Mouse (Mus musculus): Measurements from ENCODE around the gene Tmem229b. TPM values are rescaled to one million over a fixed set of nuclear protein-coding genes. Genes with fewer than 3 reads are reported as not detected.
A peak's percentile ranks its signal among the peaks of the same experiment; 100 is the strongest.

Tmem229b gene
- total and polyA plus RNA-seq, 3 experiments: 13.8 to 20.5 TPM; not detected in 1

GRCm38 (mm10) chr12:78977552-78977951 is 29.9 kb downstream of the Tmem229b start:
- Histone ChIP-seq H3K9ac (ENCODE audit: control insufficient read depth, low read depth, low read length, poor library complexity, severe bottlenecking) (no peak overlapping the region), H3K9me3 (replicated peaks; ENCODE audit: insufficient read depth, low read length) (no peaks in the 10 kb centered on the region), H3K27me3 (ENCODE audit: control insufficient read depth in 1 of 2, insufficient read depth in 2 of 2, low read length in 2 of 2) (no peaks in the 10 kb centered on the region), H3K4me3 (ENCODE audit: control insufficient read depth in 1 of 2, insufficient read depth in 1 of 2, low read depth in 2 of 2, low read length in 2 of 2) (no peak overlapping the region), H3K4me1 (ENCODE audit: control insufficient read depth in 1 of 2, insufficient read depth in 2 of 2, low read length in 2 of 2) (peaks cover 20 to 36% of the 10 kb centered on the region in 2 experiments), H3K79me2 (ENCODE audit: control insufficient read depth, insufficient read depth, low read length, poor library complexity) (peaks cover 1% of the 10 kb centered on the region; the same call in 1 of the 2 replicates), H3K36me3 (ENCODE audit: control insufficient read depth in 1 of 2, insufficient read depth in 2 of 2, low read length in 2 of 2) (peaks cover 0 to 22% of the 10 kb centered on the region in 2 experiments; a peak in 3 of 4 replicates), H3K27ac (ENCODE audit: control insufficient read depth, low read depth, low read length) (no peak overlapping the region)
- no peak for DNase-seq (ENCODE audit: low read depth, low spot score)
- TF ChIP-seq ZKSCAN1 (IDR thresholded peaks at IDR 0.05; ENCODE audit: low read depth, low read length) (no peak), TCF12 (IDR thresholded peaks at IDR 0.05; ENCODE audit: low read depth, low read length) (peak; percentile 43; the same call in 1 of the 2 replicates), ETS1 (IDR thresholded peaks at IDR 0.05; ENCODE audit: low read depth, low read length) (0 out of 2 replicates have a peak, but pooled peaks have one; percentile 16), TAL1 (IDR thresholded peaks at IDR 0.05; ENCODE audit: low read length) (0 out of 2 replicates have a peak, but pooled peaks have one; percentile 21), EP300 (IDR thresholded peaks at IDR 0.05; ENCODE audit: low read depth in 1 of 2, low read length in 2 of 2) (peak; percentile 8 to 36; a peak in 1 of 4 replicates)

GRCm38 (mm10) chr12:78977078-78977477 is 30.3 kb downstream of the Tmem229b start:
- Histone ChIP-seq H3K4me3 (ENCODE audit: control insufficient read depth in 1 of 2, insufficient read depth in 1 of 2, low read depth in 2 of 2, low read length in 2 of 2) (no peak overlapping the region), H3K9me3 (replicated peaks; ENCODE audit: insufficient read depth, low read length) (no peaks in the 10 kb centered on the region), H3K4me1 (ENCODE audit: control insufficient read depth in 1 of 2, insufficient read depth in 2 of 2, low read length in 2 of 2) (peaks cover 18 to 31% of the 10 kb centered on the region in 2 experiments), H3K27ac (ENCODE audit: control insufficient read depth, low read depth, low read length) (no peak overlapping the region), H3K9ac (ENCODE audit: control insufficient read depth, low read depth, low read length, poor library complexity, severe bottlenecking) (no peak overlapping the region), H3K27me3 (ENCODE audit: control insufficient read depth in 1 of 2, insufficient read depth in 2 of 2, low read length in 2 of 2) (no peaks in the 10 kb centered on the region), H3K79me2 (ENCODE audit: control insufficient read depth, insufficient read depth, low read length, poor library complexity) (peaks cover 1% of the 10 kb centered on the region; the same call in 1 of the 2 replicates), H3K36me3 (ENCODE audit: control insufficient read depth in 1 of 2, insufficient read depth in 2 of 2, low read length in 2 of 2) (peaks cover 0 to 19% of the 10 kb centered on the region in 2 experiments; a peak in 3 of 4 replicates)
- TF ChIP-seq HCFC1 (IDR thresholded peaks at IDR 0.05; ENCODE audit: low read depth, low read length) (no peak), CHD1 (IDR thresholded peaks at IDR 0.05; ENCODE audit: low read depth, low read length) (no peak)
- DNase-seq (ENCODE audit: low read depth, low spot score): no peak

- H3K27me3 ChIP-seq (ENCODE audit: control insufficient read depth in 1 of 2, insufficient read depth in 2 of 2, low read length in 2 of 2): no peaks in the 10 kb centered on the region
- H3K4me3 ChIP-seq (ENCODE audit: control insufficient read depth in 1 of 2, insufficient read depth in 1 of 2, low read depth in 2 of 2, low read length in 2 of 2): no peak overlapping the region
- H3K27ac ChIP-seq (ENCODE audit: control insufficient read depth, low read depth, low read length): no peak overlapping the region
- peaks cover 0 to 17% of the 10 kb centered on the region in 2 experiments; a peak in 3 of 4 replicates for H3K36me3 ChIP-seq (ENCODE audit: control insufficient read depth in 1 of 2, insufficient read depth in 2 of 2, low read length in 2 of 2)
- H3K4me1 ChIP-seq (ENCODE audit: control insufficient read depth in 1 of 2, insufficient read depth in 2 of 2, low read length in 2 of 2): peaks cover 16 to 21% of the 10 kb centered on the region in 2 experiments
- H3K9ac ChIP-seq (ENCODE audit: control insufficient read depth, low read depth, low read length, poor library complexity, severe bottlenecking): no peak overlapping the region
- peaks cover 1% of the 10 kb centered on the region; the same call in 1 of the 2 replicates for H3K79me2 ChIP-seq (ENCODE audit: control insufficient read depth, insufficient read depth, low read length, poor library complexity)
- no peak for DNase-seq (ENCODE audit: low read depth, low spot score)
- no peaks in the 10 kb centered on the region for H3K9me3 ChIP-seq (replicated peaks; ENCODE audit: insufficient read depth, low read length)
- TF ChIP-seq MXI1 (IDR thresholded peaks at IDR 0.05; ENCODE audit: low read depth, low read length) (no peak), JUND (IDR thresholded peaks at IDR 0.05; ENCODE audit: low read depth, low read length) (no peak), BHLHE40 (IDR thresholded peaks at IDR 0.05; ENCODE audit: borderline replicate concordance, low read depth, low read length) (no peak), ZMIZ1 (IDR thresholded peaks at IDR 0.05; ENCODE audit: low read depth, low read length) (no peak), MEF2A (IDR thresholded peaks at IDR 0.05; ENCODE audit: extremely low read depth, insufficient replicate concordance, low read depth, low read length, poor library complexity, severe bottlenecking) (no peak), POLR2AphosphoS5 (IDR thresholded peaks at IDR 0.05; ENCODE audit: borderline replicate concordance, low read depth, low read length) (no peak), ZC3H11A (IDR thresholded peaks at IDR 0.05; ENCODE audit: low read depth, low read length) (no peak), TBP (IDR thresholded peaks at IDR 0.05; ENCODE audit: low read depth, low read length) (no peak), ELF1 (IDR thresholded peaks at IDR 0.05; ENCODE audit: low read depth, low read length) (no peak), RAD21 (IDR thresholded peaks at IDR 0.05; ENCODE audit: low read depth, low read length) (no peak), USF2 (IDR thresholded peaks at IDR 0.05; ENCODE audit: borderline replicate concordance in 1 of 2, insufficient read depth in 1 of 2, low read depth in 1 of 2, low read length in 2 of 2) (no peak), POLR2A (IDR thresholded peaks at IDR 0.05; ENCODE audit: control insufficient read depth in 1 of 2, insufficient read depth in 1 of 2, low read depth in 1 of 2, low read length in 2 of 2, poor library complexity in 1 of 2) (no peak), ETS1 (IDR thresholded peaks at IDR 0.05; ENCODE audit: low read depth, low read length) (no peak)
Measured at GRCm38 (mm10) chr12:78975836-78976235, 31.6 kb downstream of the Tmem229b start.

Data from MEL (cell line).